Mouse (Mus musculus) myocyte (in vitro differentiated cells): ENCODE measurements around the gene Omt2a. TPM values are rescaled to one million over a fixed set of nuclear protein-coding genes. Genes with fewer than 3 reads are reported as not detected.
"Not testable (repeated sequence)": the region's sequence is repeated elsewhere in the genome, so short reads cannot be mapped to it uniquely, and the experiment has no call there.

Experiments used
- H3K27me3 ChIP-seq: one replicate; pipeline ENCODE4 v1.6.1; 2011; ENCODE audit not compliant: control insufficient read depth, insufficient read depth, insufficient read length
- H3K36me3 ChIP-seq: one replicate; pipeline ENCODE4 v1.6.1; 2011; ENCODE audit not compliant: control insufficient read depth, insufficient read depth
- H3K4me2 ChIP-seq: one replicate; pipeline ENCODE4 v1.6.1; 2011; ENCODE audit warnings: low read depth, control low read depth
- H3K4me3 ChIP-seq: one replicate; pipeline ENCODE4 v1.5.1; 2011; ENCODE audit warnings: mild to moderate bottlenecking, control low read depth, moderate library complexity
- H3K79me2 ChIP-seq: one replicate; pipeline ENCODE4 v1.6.1; 2011; ENCODE audit not compliant: control insufficient read depth, insufficient read depth
- H3ac ChIP-seq: one replicate; pipeline ENCODE4 v1.6.1; 2011; ENCODE audit not compliant: control insufficient read depth, insufficient read length
- CEBPB ChIP-seq: IDR thresholded peaks from 2 replicates; pipeline ENCODE4 v1.6.1; 2011; ENCODE audit warnings: mild to moderate bottlenecking, moderate library complexity; ENCODE audit not compliant: poor library complexity, insufficient read depth, severe bottlenecking
- E2F4 ChIP-seq: IDR thresholded peaks from one replicate; pipeline ENCODE4 v1.6.1; 2011; ENCODE audit warnings: mild to moderate bottlenecking, control low read depth, moderate library complexity; ENCODE audit not compliant: insufficient read depth
- MAX ChIP-seq: IDR thresholded peaks from one replicate; pipeline ENCODE4 v1.6.1; 2011; ENCODE audit warnings: low read depth, mild to moderate bottlenecking, control low read depth
- MYOD1 ChIP-seq, 3 experiments: IDR thresholded peaks; one replicate each; pipeline ENCODE4 v1.6.1; 2011; ENCODE audit warnings: control low read depth in 2 of 3, low read depth in 2 of 3, mild to moderate bottlenecking in 2 of 3, moderate library complexity in 1 of 3; ENCODE audit not compliant: insufficient read length in 2 of 3, control insufficient read depth in 1 of 3
- MYOG ChIP-seq, 3 experiments: IDR thresholded peaks; one replicate each; pipeline ENCODE4 v1.6.1; 2011; ENCODE audit warnings: control low read depth in 2 of 3, low read depth in 2 of 3, mild to moderate bottlenecking in 2 of 3; ENCODE audit not compliant: insufficient read length in 2 of 3, control insufficient read depth in 1 of 3, insufficient read depth in 1 of 3
- POLR2A ChIP-seq: IDR thresholded peaks from one replicate; pipeline ENCODE4 v1.6.1; 2011; ENCODE audit warnings: low read depth, mild to moderate bottlenecking, control low read depth, moderate library complexity; ENCODE audit not compliant: insufficient read length
- POLR2AphosphoS2 ChIP-seq: IDR thresholded peaks from one replicate; pipeline ENCODE4 v1.6.1; 2011; ENCODE audit warnings: low read depth, control low read depth; ENCODE audit not compliant: insufficient read length
- REST ChIP-seq: IDR thresholded peaks from one replicate; pipeline ENCODE4 v1.6.1; 2011; ENCODE audit warnings: mild to moderate bottlenecking, control low read depth, moderate library complexity; ENCODE audit not compliant: insufficient read depth, insufficient read length
- SRF ChIP-seq: IDR thresholded peaks from one replicate; pipeline ENCODE4 v1.6.1; 2011; ENCODE audit warnings: low read depth; ENCODE audit not compliant: control insufficient read depth, insufficient read length
- TCF12 ChIP-seq: IDR thresholded peaks from one replicate; pipeline ENCODE4 v1.6.1; 2011; ENCODE audit warnings: mild to moderate bottlenecking, control low read depth; ENCODE audit not compliant: poor library complexity, insufficient read depth, severe bottlenecking
- TCF3 ChIP-seq: IDR thresholded peaks from one replicate; pipeline ENCODE4 v1.6.1; 2011; ENCODE audit warnings: low read depth, control low read depth; ENCODE audit not compliant: insufficient read length
- USF1 ChIP-seq: IDR thresholded peaks from one replicate; pipeline ENCODE4 v1.6.1; 2011; ENCODE audit warnings: low read depth, mild to moderate bottlenecking, control low read depth, moderate library complexity
- polyA plus RNA-seq: library from polyadenylated mRNA; unstranded; fragments of >200 nt; fragmentation: generic; extraction: Trizol; gene quantifications from one replicate; pipeline ENCODE4 v1.2.1, GENCODE M21; 2012; ENCODE audit warnings: missing spikeins

Omt2a gene
- polyA plus RNA-seq, 1 experiment = not detected

DNA sequence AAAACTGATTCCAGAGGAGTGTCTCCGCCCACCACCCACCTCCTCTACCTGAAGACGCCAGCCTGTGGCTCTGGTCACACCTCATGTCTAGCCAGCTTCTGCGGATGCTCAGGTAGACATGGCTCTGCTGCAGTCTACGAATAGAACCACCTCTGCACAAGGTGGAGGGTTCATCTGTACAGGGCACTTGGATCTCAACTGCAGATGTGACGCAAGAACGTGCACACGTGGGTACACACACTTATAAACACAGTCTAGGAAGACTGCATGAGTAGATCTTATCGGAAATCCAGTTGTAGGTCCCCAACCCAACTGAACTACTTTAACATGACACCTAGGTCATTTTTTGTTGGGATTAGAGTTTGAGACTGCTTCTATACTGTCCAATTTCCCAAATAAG lies 41.0 kb upstream of the Omt2a start, which contains the start of gene Gsta2:
TSS of gene Gsta2 (minus strand) at position 178 of the 400 bp plus-strand sequence.
- TF ChIP-seq MAX (no peak), USF1 (no peak), TCF3 (no peak), POLR2AphosphoS2 (no peak), CEBPB (no peak), REST (no peak)
- Histone ChIP-seq H3K79me2 (no peaks in the 10 kb centered on the region), H3ac (no peak within 1 kb of the TSS), H3K27me3 (no peaks in the 10 kb centered on the region), H3K4me3 (no peak within 1 kb of the TSS), H3K36me3 (no peaks in the 10 kb centered on the region), H3K4me2 (no peak within 1 kb of the TSS)

GRCm38 (mm10) chr9:78354665-78355578 lies 40.3 kb upstream of the Omt2a start:
- no peaks in the 10 kb centered on the region for H3K27me3 ChIP-seq
- TF ChIP-seq USF1 = no peak
- TF ChIP-seq MYOG (IDR thresholded peaks at IDR 0.05; ENCODE audit: control insufficient read depth in 1 of 3, insufficient read depth in 1 of 3, insufficient read length in 2 of 3, low read depth in 2 of 3) = no peak
- no peak for TF ChIP-seq TCF3
- H3K79me2 ChIP-seq = no peaks in the 10 kb centered on the region
- no peak overlapping the region for H3K4me2 ChIP-seq
- H3K36me3 ChIP-seq = no peaks in the 10 kb centered on the region
- no peak overlapping the region for H3ac ChIP-seq
- no peak overlapping the region for H3K4me3 ChIP-seq

- H3K79me2 ChIP-seq = no peaks in the 10 kb centered on the region
These were observed 37.1 kb upstream of the Omt2a start for GRCm38 (mm10) chr9:78351504-78352220.

GRCm38 (mm10) chr9:78350007-78350406 lies 35.4 kb upstream of the Omt2a start:
- not testable (repeated sequence) for H3ac ChIP-seq, H3K4me3 ChIP-seq, H3K4me2 ChIP-seq, H3K27me3 ChIP-seq, H3K79me2 ChIP-seq, H3K36me3 ChIP-seq

More at GRCm38 (mm10) chr9:78351504-78352220, 37.1 kb upstream of the Omt2a start:
- Histone ChIP-seq H3K4me2 (no peak overlapping the region), H3K36me3 (no peaks in the 10 kb centered on the region), H3K27me3 (no peaks in the 10 kb centered on the region), H3K4me3 (no peak overlapping the region), H3ac (no peak overlapping the region)
- no peak for TF ChIP-seq MYOG (IDR thresholded peaks at IDR 0.05; ENCODE audit: control insufficient read depth in 1 of 3, insufficient read depth in 1 of 3, insufficient read length in 2 of 3, low read depth in 2 of 3)
- no peak for TF ChIP-seq E2F4
- no peak for TF ChIP-seq REST
- no peak for TF ChIP-seq TCF12
- no peak for TF ChIP-seq SRF
- no peak for TF ChIP-seq MYOD1 (IDR thresholded peaks at IDR 0.05; ENCODE audit: control insufficient read depth in 1 of 3, insufficient read length in 2 of 3, low read depth in 2 of 3)
- no peak for TF ChIP-seq POLR2AphosphoS2
- no peak for TF ChIP-seq USF1
- TF ChIP-seq POLR2A = no peak
- no peak for TF ChIP-seq TCF3
- TF ChIP-seq MAX = no peak
- TF ChIP-seq CEBPB = no peak

GRCm38 (mm10) chr9:78349141-78349540 lies 34.5 kb upstream of the Omt2a start:
- not testable (repeated sequence) for H3K4me3 ChIP-seq, H3K27me3 ChIP-seq, H3K36me3 ChIP-seq, H3K4me2 ChIP-seq, H3ac ChIP-seq, H3K79me2 ChIP-seq

DNA sequence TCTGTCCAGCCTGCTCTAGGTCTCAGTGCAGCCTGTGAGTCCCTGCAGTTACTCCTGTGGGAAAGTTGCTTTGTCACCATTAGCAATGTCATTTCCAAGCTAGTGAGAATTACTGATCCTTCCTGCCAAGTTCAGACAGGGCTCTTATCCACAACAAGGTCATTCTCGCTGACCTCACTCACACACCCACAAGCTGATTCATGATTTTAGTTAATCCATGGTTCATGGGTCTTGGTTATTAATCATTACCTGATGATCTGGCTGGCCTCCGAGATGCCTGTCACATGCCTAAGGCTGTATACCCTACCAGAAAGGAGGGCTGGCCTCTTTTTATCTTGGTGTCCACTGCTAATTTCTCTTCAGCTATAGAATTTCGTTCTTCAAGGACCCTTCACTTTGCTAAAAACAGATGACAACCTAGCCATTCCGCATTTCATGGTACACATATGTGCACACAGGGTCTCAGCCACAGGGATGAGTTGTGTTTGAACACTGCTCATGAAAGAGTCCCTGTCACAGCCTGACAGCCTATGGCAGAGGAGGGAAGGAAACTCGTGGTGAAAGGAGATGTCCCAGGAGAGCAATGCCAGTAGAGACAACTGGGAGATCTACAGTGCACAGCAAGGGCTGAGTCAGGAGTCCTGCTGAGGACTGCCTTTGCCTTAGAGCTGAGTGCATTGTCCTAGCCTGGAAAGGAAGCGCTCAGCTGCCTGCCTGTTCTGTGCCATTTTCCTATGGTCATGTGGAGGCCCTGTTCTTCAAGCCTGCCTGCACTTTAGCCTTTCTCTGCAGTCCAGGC lies 33.8 kb upstream of the Omt2a start:
- H3ac ChIP-seq, H3K27me3 ChIP-seq, H3K36me3 ChIP-seq, H3K4me3 ChIP-seq, H3K79me2 ChIP-seq: not testable (repeated sequence)
- H3K4me2 ChIP-seq = peak overlapping the region; percentile 30
